Mouse (Mus musculus): ENCODE measurements around the gene Olig2.

The Olig2 gene

GRCm38 (mm10) chr16:91225233-91226037 is at the start of gene Olig2:
Gene Olig2, plus strand, starts transcription at chr16:91225457.
- no peak for DNase-seq

GRCm38 (mm10) chr16:91175892-91176291 is 49.4 kb upstream of the Olig2 start:
- no peak for DNase-seq

GRCm38 (mm10) chr16:91187046-91187445 is 38.2 kb upstream of the Olig2 start:
- DNase-seq: no peak

GRCm38 (mm10) chr16:91187662-91188061 is 37.6 kb upstream of the Olig2 start:
- no peak for DNase-seq

GRCm38 (mm10) chr16:91188304-91188703 is 37.0 kb upstream of the Olig2 start:
- no peak for DNase-seq

GRCm38 (mm10) chr16:91191233-91191632 is 34.0 kb upstream of the Olig2 start:
- DNase-seq: peak; percentile 5

GRCm38 (mm10) chr16:91191663-91192237 is 33.5 kb upstream of the Olig2 start:
- DNase-seq: no peak

- peak; percentile 7 for DNase-seq
These were observed 32.4 kb upstream of the Olig2 start for GRCm38 (mm10) chr16:91192672-91193354.

- DNase-seq: no peak
These were observed 25.4 kb upstream of the Olig2 start for GRCm38 (mm10) chr16:91199815-91200214.

- DNase-seq: no peak
These were observed 22.3 kb upstream of the Olig2 start for GRCm38 (mm10) chr16:91202989-91203388.

- DNase-seq: no peak
These were observed 18.9 kb upstream of the Olig2 start for GRCm38 (mm10) chr16:91206371-91206770.

GRCm38 (mm10) chr16:91217077-91217476 is 8.2 kb upstream of the Olig2 start:
- no peak for DNase-seq

- no peak for DNase-seq
These were observed 7.3 kb upstream of the Olig2 start for GRCm38 (mm10) chr16:91217948-91218347.

- DNase-seq: no peak
These were observed 6.0 kb upstream of the Olig2 start for GRCm38 (mm10) chr16:91219246-91219645.

- DNase-seq: no peak
These were observed 3.0 kb upstream of the Olig2 start for GRCm38 (mm10) chr16:91222171-91222642.

- DNase-seq: no peak
These were observed 2.5 kb upstream of the Olig2 start for GRCm38 (mm10) chr16:91222643-91223271.

GRCm38 (mm10) chr16:91223327-91224067 is 1.8 kb upstream of the Olig2 start:
- DNase-seq: no peak

GRCm38 (mm10) chr16:91224068-91224402 is 1.2 kb upstream of the Olig2 start:
- no peak for DNase-seq

GRCm38 (mm10) chr16:91224481-91225232 is 600 bp upstream of the Olig2 start:
- no peak for DNase-seq

GRCm38 (mm10) chr16:91226038-91226882 is 1.0 kb downstream of the Olig2 start:
- DNase-seq: no peak

All from cerebellum, adult 11-12 months (tissue).